Mouse (Mus musculus) embryonic facial prominence, embryonic 10.5 days (tissue): ENCODE data around the gene Arhgap35. TPM values are rescaled to one million over a fixed set of nuclear protein-coding genes. Genes with fewer than 3 reads are reported as not detected.
"Not testable (repeated sequence)": the region's sequence is repeated elsewhere in the genome, so short reads cannot be mapped to it uniquely, and the experiment has no call there.

Experiments used
- DNase-seq: peaks from one replicate; pipeline ENCODE4 v3.0.0-alpha.2; 2017; ENCODE audit warnings: low spot score
- H3K27ac ChIP-seq: fragments of 300-500 bp; sonication (generic); replicated peaks from 2 replicates; pipeline ENCODE4 v1.5.1; 2016; ENCODE audit warnings: mild to moderate bottlenecking
- H3K27me3 ChIP-seq: fragments of 300-500 bp; sonication (generic); replicated peaks from 2 replicates; pipeline ENCODE4 v1.6.1; 2016; ENCODE audit warnings: low read depth, mild to moderate bottlenecking; ENCODE audit not compliant: poor library complexity, severe bottlenecking
- H3K36me3 ChIP-seq: fragments of 300-500 bp; sonication (generic); replicated peaks from 2 replicates; pipeline ENCODE4 v1.6.1; 2016; ENCODE audit warnings: mild to moderate bottlenecking, moderate library complexity
- H3K4me1 ChIP-seq: fragments of 300-500 bp; sonication (generic); 2 replicates; pipeline ENCODE4 v1.6.1; 2016
- H3K4me3 ChIP-seq: fragments of 300-500 bp; sonication (generic); 2 replicates; pipeline ENCODE4 v1.5.1; 2016; ENCODE audit warnings: mild to moderate bottlenecking, moderate library complexity
- H3K9me3 ChIP-seq: fragments of 300-500 bp; sonication (generic); 2 replicates; pipeline ENCODE4 v1.6.1; 2016; ENCODE audit warnings: mild to moderate bottlenecking
- WGBS: fragments of 180-500 bp; shearing (Covaris S2); methylation state at CpG from one replicate; pipeline ENCODE4 v1.1.7; 2016; 5-methylcytosine and 5-hydroxymethylcytosine counted together
- polyA plus RNA-seq: library from polyadenylated mRNA; unstranded; fragments of >200 nt; fragmentation: Nextera tagmentation; extraction: Ambion mirVana; gene quantifications from 2 replicates; pipeline ENCODE4 v1.2.1, GENCODE M21; 2016

Arhgap35 gene
- 32.4 and 32.6 TPM in 2 replicates for polyA plus RNA-seq

DNA sequence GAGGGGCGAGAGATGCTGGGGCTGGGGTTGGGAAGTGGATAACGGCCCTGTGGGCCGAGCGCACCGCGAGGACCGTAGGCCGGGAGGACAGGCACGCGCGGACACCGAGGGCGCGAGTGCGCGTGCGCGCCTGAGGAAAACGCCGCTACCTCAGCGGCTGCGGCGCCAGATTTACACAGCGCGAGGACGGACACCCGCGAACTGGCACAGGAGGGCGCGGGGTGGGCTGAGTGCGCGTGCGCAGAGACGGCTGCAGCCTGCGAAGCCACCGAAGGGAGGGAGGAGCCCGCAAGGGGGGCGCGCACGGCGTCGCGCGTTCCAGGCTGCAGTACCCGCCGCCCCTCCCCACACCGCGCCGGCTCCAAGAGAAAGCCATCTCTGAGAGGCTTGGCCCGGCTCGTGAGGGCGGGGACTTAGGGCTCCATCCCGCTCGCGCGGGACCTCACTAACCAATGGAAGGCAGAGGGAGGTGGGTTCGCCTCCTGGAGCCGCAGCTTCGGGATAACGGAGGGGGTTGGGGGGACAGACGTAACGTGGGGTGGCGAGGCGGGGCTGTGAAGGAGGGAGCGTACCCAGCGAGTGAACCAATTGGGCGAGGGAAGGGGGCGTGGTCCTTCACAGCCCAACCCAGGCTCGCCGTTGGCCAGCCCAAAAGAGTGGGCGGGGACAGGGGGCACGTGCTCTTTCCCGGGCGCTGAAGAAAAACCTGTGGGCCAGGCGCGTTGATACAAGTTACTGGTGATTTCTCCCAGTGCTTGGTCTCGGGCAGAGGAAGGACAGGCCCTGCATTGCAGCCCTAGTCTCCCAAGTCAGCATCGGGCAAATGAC, at the start of gene Arhgap35:
TSS of gene Arhgap35 (minus strand) at position 106 of the 828 bp plus-strand sequence.
- H3K27ac ChIP-seq, result peak within 1 kb of the TSS; percentile 99
- peaks cover 58% of the 10 kb centered on the region for H3K4me1 ChIP-seq
- H3K27me3 ChIP-seq, result peaks cover 4% of the 10 kb centered on the region
- H3K4me3 ChIP-seq, result peak within 1 kb of the TSS; percentile 93
- H3K36me3 ChIP-seq, result peaks cover 11% of the 10 kb centered on the region; the same call in 1 of the 2 replicates
- peak; percentile 100 for DNase-seq
- under 1% methylated on average over 78 of the region's 78 CpGs for WGBS
- no peaks in the 10 kb centered on the region for H3K9me3 ChIP-seq

DNA sequence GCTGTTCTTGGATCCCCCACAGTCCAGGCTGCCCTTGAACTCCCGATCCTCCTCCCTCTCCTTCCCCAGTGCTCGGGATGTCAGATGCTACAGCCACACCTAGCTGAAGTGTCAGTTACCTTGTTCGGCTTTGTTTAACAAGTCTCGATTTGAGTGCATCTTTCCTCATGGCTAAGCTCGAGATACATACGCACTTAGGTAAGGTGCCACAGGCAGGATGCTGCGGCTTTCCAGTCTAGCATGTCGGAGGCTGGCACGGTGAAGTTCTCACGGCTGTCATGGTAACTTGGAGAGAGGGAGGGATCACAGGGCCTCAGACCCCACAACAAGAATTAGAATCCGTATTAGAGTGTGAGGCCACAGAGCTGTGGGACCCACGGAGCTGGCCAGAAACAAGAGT, 29.5 kb upstream of the Arhgap35 start:
- H3K27ac ChIP-seq, result no peak overlapping the region
- peaks cover 4% of the 10 kb centered on the region; the same call in 1 of the 2 replicates for H3K9me3 ChIP-seq
- no peaks in the 10 kb centered on the region for H3K36me3 ChIP-seq
- no peaks in the 10 kb centered on the region for H3K27me3 ChIP-seq
- H3K4me3 ChIP-seq, result no peak overlapping the region
- DNase-seq, result no peak
- no peaks in the 10 kb centered on the region for H3K4me1 ChIP-seq
- WGBS, result 74% methylated on average over 12 of the region's 12 CpGs

DNA sequence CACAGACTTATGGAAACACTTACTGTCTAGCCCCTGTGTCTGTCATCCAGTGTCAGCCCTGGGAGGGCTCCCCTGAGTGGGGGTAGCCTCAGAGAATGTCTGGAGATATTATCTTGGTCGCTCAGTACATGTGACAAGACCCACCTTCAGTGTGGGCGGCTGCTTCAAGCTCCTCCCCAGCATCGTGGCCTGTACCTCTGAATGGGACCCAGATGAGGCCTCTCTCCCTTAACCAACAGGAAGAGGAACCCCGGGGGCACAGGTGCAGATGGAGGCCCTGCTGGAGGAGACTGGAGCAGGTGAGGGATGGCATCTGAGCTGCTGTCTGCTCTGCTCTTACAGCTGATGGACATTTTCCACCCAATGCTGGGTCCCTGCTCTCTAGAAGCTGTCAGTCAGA, 28.3 kb upstream of the Arhgap35 start:
- H3K4me1 ChIP-seq, H3K4me3 ChIP-seq, H3K36me3 ChIP-seq, H3K27ac ChIP-seq, DNase-seq, H3K27me3 ChIP-seq, H3K9me3 ChIP-seq: not testable (repeated sequence)
- 55% methylated on average over 4 of the region's 4 CpGs for WGBS

DNA sequence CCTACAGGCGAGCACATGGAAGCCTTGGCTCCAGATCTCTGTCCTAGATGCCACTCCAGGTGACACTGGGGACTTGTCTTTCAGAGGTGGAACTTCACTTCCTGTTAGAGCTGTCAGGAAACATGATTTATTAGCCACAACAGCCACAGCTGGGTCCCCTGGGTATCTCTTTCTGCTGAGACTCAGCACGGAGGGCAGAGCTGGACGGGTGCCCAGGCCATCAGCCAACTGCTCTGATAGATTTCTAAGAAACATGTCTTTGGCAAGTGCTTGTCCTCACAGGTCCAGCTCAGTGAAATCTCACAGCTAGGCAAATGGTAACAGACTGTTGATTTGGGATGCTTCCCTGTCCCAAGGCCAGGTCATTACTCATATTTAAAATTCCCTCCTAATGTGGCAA, 24.2 kb upstream of the Arhgap35 start:
- Histone ChIP-seq H3K27me3 (peaks cover 4% of the 10 kb centered on the region; the same call in 1 of the 2 replicates), H3K27ac (no peak overlapping the region), H3K9me3 (peaks cover 4% of the 10 kb centered on the region; the same call in 1 of the 2 replicates), H3K4me1 (0 out of 2 replicates have a peak, but pooled peaks cover 3% of the 10 kb centered on the region), H3K36me3 (no peaks in the 10 kb centered on the region), H3K4me3 (no peak overlapping the region)
- WGBS, result 93% methylated on average over 3 of the region's 3 CpGs
- DNase-seq, result no peak

DNA sequence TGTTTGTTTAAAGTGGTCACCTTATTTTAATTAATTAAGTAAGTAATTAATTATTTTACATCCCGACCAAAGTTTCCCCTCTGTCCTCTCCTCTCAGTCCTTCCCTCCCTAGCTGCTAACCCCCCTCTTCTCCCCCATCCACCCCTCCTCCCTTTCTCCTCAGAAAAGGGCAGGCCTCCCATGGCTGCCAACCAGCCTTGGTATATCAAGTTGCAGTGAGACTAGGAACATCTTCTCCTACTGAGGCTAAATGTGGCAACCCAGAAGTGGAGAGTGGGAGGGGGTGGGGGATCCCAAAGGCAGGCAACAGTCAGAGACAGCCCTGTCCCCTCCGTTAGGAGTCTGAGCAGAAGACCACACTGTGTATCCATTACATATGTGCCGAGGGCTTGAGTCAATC, 20.3 kb upstream of the Arhgap35 start:
- WGBS, result 60% methylated on average over 3 of the region's 3 CpGs
- peaks cover 4% of the 10 kb centered on the region; the same call in 1 of the 2 replicates for H3K27me3 ChIP-seq
- no peaks in the 10 kb centered on the region for H3K9me3 ChIP-seq
- DNase-seq, result no peak
- H3K27ac ChIP-seq, result no peak overlapping the region
- no peaks in the 10 kb centered on the region for H3K36me3 ChIP-seq
- H3K4me3 ChIP-seq, result no peak overlapping the region
- H3K4me1 ChIP-seq, result peaks cover 3% of the 10 kb centered on the region; the same call in 1 of the 2 replicates

DNA sequence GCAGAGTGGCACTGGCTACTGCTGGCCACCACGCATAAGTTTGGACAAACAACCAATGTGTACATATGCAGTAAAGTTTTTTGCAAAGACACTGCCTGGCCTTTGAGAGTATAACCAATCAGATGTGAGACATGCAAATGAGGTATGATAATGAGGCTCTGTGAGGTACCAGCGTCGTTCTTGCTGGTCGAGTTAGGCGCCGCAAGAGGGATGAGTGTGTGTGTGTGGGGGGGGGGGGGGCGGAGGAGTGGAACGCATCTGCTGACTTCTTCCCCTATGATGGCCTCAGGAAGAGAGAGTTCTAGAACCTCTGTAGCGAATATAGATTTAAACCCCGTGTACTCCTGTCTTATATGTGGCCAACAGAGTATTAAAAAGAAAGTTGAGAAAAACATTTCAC, 19.1 kb upstream of the Arhgap35 start:
- DNase-seq, result peak; percentile 35
- H3K4me3 ChIP-seq, result not testable (repeated sequence)
- 19% methylated on average over 10 of the region's 10 CpGs for WGBS

DNA sequence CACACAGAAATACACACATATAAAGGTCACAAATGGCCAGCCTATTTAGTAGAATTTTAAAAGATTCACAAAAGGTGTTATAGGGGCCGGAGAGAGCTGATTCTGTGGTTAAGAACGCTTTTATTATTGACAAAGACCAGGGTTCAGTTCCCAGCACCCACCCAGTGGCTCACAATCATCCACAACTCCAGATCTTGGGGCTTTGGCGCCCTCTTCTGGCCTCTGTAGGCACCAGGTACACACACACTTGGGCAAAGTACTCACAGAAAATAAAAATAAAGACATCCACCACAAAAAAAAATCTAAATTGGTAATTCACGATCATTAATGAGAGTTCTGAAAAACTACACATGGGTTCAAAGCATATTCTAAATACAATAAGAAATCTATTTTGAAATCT, 17.1 kb upstream of the Arhgap35 start:
- WGBS, result 72% methylated on average over 4 of the region's 4 CpGs
- peaks cover 3% of the 10 kb centered on the region; the same call in 1 of the 2 replicates for H3K4me1 ChIP-seq
- no peak overlapping the region for H3K4me3 ChIP-seq
- DNase-seq, result no peak
- H3K27ac ChIP-seq, result no peak overlapping the region
- no peaks in the 10 kb centered on the region for H3K9me3 ChIP-seq
- no peaks in the 10 kb centered on the region for H3K36me3 ChIP-seq
- peaks cover 4% of the 10 kb centered on the region; the same call in 1 of the 2 replicates for H3K27me3 ChIP-seq

More for the DNA sequence above, 19.1 kb upstream of the Arhgap35 start:
- H3K36me3 ChIP-seq, H3K27me3 ChIP-seq, H3K9me3 ChIP-seq, H3K4me1 ChIP-seq, H3K27ac ChIP-seq: not testable (repeated sequence)

DNA sequence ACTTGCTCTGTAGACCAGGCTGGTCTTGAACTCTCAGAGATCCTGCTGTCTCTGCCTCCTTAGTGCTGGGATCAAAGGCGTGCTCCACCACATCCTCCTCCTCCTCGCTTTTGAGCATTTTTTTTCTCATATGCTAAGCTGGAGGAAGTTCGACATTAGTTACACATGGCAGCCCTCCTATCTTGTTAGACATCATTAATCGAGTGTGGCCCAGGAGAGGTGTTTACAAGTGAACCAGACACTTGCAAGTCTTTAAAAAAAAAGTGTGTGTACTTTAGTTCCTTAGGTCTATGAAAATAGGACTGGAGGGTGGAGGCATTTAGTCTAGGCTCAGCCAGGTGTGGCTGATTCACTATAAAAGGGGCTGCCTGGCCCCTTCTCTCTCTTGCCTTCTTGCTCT, 16.2 kb upstream of the Arhgap35 start:
- no peak for DNase-seq
- Histone ChIP-seq H3K9me3 (no peaks in the 10 kb centered on the region), H3K4me1 (peaks cover 3% of the 10 kb centered on the region; the same call in 1 of the 2 replicates), H3K4me3 (no peak overlapping the region), H3K27ac (no peak overlapping the region), H3K27me3 (peaks cover 4% of the 10 kb centered on the region; the same call in 1 of the 2 replicates), H3K36me3 (no peaks in the 10 kb centered on the region)
- WGBS, result 77% methylated on average over 4 of the region's 4 CpGs

DNA sequence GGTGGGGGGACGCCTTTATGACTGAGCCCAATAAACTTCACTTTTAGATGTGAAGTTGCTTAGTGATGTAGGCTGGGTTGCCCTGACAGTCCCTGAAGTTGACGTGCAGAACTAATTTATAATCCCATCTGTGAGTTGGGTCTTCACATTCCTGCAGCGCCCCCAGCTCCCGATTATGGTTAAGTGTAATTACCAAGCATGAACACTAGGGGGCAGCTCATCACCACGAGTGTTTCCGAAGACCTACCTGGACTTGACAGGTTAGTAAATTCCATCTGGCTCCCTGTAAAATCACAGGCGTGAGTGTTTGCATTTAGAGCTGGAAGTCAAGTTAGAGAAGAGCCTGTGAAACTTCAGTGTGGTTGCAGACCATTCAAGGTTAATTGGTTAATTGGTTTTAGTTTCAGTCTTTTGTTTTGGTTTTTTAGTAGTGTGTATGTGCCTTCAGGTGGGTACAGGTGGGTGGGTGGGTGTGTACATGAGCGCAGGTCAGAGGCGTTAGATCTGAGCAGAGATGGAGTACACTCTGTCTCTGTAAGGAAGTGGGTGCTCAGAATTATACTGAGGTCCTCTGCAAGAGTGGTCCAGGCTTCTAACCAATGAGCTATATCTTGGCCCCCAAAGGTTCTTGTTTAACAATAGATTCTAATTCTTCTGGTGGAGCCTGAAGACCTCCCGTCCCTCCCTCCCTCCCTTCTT, 15.0 kb upstream of the Arhgap35 start:
- H3K27me3 ChIP-seq, result no peaks in the 10 kb centered on the region
- no peaks in the 10 kb centered on the region; the same call in 1 of the 2 replicates for H3K4me1 ChIP-seq
- DNase-seq, result peak; percentile 63
- no peak overlapping the region for H3K27ac ChIP-seq
- WGBS, result 19% methylated on average over 10 of the region's 10 CpGs
- no peak overlapping the region for H3K4me3 ChIP-seq
- no peaks in the 10 kb centered on the region for H3K9me3 ChIP-seq
- no peaks in the 10 kb centered on the region for H3K36me3 ChIP-seq

DNA sequence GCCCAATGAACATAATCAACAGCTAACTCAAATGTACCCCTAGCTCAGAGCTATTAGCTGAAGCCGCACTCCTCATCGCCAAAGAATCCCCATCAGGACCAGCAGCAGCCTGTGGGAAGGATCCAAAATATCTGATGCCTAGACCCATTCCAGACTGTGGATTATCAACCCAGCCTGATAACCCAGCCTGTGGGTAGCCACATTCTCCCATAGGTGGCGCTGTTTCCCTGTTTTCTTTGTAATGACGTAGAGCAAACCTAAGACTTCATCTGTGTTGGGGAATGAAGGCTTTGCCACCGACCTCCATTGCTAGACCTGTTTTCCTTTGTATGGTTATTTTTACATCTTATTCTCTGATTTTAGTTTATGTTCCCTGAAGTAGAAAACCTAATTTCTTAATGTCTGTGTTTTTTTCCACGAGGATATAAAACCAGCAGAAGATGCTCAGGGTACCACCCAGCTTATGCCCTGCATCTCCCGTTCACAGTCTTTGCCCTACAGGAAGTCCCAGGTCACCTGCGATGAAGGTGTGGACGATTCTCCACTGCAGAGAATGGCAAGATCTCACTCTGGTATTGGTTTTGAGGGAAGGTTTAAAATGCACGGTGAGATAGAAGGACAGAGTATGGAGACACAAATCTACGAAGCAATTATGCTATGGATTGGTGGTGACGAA, 13.4 kb upstream of the Arhgap35 start:
- Histone ChIP-seq H3K27me3 (no peaks in the 10 kb centered on the region), H3K27ac (no peak overlapping the region), H3K4me3 (no peak overlapping the region), H3K4me1 (peaks cover 8% of the 10 kb centered on the region), H3K36me3 (no peaks in the 10 kb centered on the region), H3K9me3 (no peaks in the 10 kb centered on the region)
- 35% methylated on average over 12 of the region's 12 CpGs for WGBS
- peak; percentile 78 for DNase-seq

DNA sequence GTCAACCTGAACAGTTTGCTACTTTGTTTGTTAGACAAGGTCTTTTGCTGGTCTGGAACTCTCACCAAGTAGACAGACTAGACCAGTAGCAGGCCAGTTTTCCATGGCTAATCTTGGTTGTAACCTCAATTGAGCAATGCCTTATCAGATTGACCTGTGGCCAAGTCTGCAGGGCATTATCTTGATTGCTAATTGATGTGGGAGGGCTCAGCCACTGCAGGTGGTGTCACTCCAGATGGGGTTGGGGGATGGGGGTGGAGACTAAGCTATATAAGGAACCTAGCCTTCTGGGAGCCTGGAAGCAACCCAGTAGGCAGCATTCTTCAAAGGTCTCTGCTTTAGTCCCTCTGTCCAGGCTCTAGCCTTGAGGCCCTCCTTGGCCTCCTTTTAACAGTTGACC, 8.9 kb upstream of the Arhgap35 start:
- Histone ChIP-seq H3K36me3 (no peaks in the 10 kb centered on the region), H3K9me3 (no peaks in the 10 kb centered on the region), H3K27me3 (no peaks in the 10 kb centered on the region; the same call in 1 of the 2 replicates), H3K4me1 (peaks cover 21% of the 10 kb centered on the region), H3K4me3 (no peak overlapping the region), H3K27ac (no peak overlapping the region)
- no peak for DNase-seq

DNA sequence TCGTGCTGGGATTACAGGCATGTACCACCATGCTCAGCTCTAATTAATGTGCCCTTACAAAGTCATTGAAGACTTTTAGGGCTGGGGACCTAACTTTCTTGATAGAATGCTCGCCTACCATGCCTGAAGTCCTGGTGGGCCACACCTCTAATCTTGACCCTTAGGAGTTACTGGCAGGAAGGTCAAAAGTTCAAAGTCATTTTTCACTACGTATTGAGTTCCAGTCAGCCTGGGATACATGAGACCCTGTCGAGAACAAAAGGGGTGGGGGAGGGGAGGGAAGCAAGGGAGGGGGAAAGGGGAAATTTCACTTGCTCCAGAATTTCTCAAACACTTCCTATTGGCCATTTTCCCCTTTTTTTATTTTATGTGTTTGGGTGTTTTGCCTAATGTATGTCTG, 8.3 kb upstream of the Arhgap35 start:
- H3K27ac ChIP-seq, result no peak overlapping the region
- no peak for DNase-seq
- H3K36me3 ChIP-seq, result no peaks in the 10 kb centered on the region
- no peaks in the 10 kb centered on the region for H3K9me3 ChIP-seq
- H3K4me1 ChIP-seq, result peaks cover 26% of the 10 kb centered on the region
- WGBS, result 46% methylated on average over 4 of the region's 4 CpGs
- H3K27me3 ChIP-seq, result no peaks in the 10 kb centered on the region; the same call in 1 of the 2 replicates
- H3K4me3 ChIP-seq, result no peak overlapping the region
